Mouse (Mus musculus) megakaryocyte, embryonic 14.5 days (primary cell): ENCODE data around the gene Aox3.

ENCODE experiments used
- FLI1 ChIP-seq: IDR thresholded peaks from 2 replicates; pipeline ENCODE4 v1.6.1; 2012; ENCODE audit warnings: low read length, inconsistent platforms, mixed read lengths
- GATA1 ChIP-seq: IDR thresholded peaks from 3 replicates; pipeline ENCODE4 v1.6.1; 2012; ENCODE audit warnings: mixed read lengths, low read length, inconsistent platforms, borderline replicate concordance

GRCm38 (mm10) chr1:58235405-58235804 lies 122.5 kb downstream of the Aox3 start:
- TF ChIP-seq GATA1 (no peak), FLI1 (no peak)
